Mouse (Mus musculus) myocyte (in vitro differentiated cells): Measurements from ENCODE around the gene Nfic.

ENCODE experiments used
- CEBPB ChIP-seq: IDR thresholded peaks from 2 replicates; pipeline ENCODE4 v1.6.1; 2011; ENCODE audit warnings: mild to moderate bottlenecking, moderate library complexity; ENCODE audit not compliant: poor library complexity, insufficient read depth, severe bottlenecking
- POLR2A ChIP-seq: IDR thresholded peaks from one replicate; pipeline ENCODE4 v1.6.1; 2011; ENCODE audit warnings: low read depth, mild to moderate bottlenecking, control low read depth, moderate library complexity; ENCODE audit not compliant: insufficient read length
- TCF12 ChIP-seq: IDR thresholded peaks from one replicate; pipeline ENCODE4 v1.6.1; 2011; ENCODE audit warnings: mild to moderate bottlenecking, control low read depth; ENCODE audit not compliant: poor library complexity, insufficient read depth, severe bottlenecking

GRCm38 (mm10) chr10:81406504-81407440 is 48.7 kb downstream of the Nfic start:
- TF ChIP-seq CEBPB, result no peak
- TF ChIP-seq POLR2A, result no peak
- TF ChIP-seq TCF12, result no peak
